Mouse (Mus musculus) ES-E14 (cell line): ENCODE data around the gene Tank.

Source experiments
- CHD2 ChIP-seq: IDR thresholded peaks from 2 replicates; pipeline ENCODE4 v1.6.1; 2014; ENCODE audit warnings: mild to moderate bottlenecking, low read depth, low read length, inconsistent platforms
- HCFC1 ChIP-seq: IDR thresholded peaks from 2 replicates; pipeline ENCODE4 v1.6.1; 2012; ENCODE audit warnings: low read length, inconsistent platforms, borderline replicate concordance; ENCODE audit not compliant: insufficient read depth
- MAFK ChIP-seq: IDR thresholded peaks from 2 replicates; pipeline ENCODE4 v1.6.1; 2014; ENCODE audit warnings: mild to moderate bottlenecking, low read depth, low read length, inconsistent platforms; ENCODE audit not compliant: insufficient read depth
- ZC3H11A ChIP-seq: IDR thresholded peaks from 2 replicates; pipeline ENCODE4 v1.6.1; 2012; ENCODE audit warnings: low read depth, mild to moderate bottlenecking, inconsistent platforms, low read length, borderline replicate concordance
- ZNF384 ChIP-seq: IDR thresholded peaks from 2 replicates; pipeline ENCODE4 v1.6.1; 2012; ENCODE audit warnings: low read depth, low read length, inconsistent platforms

DNA sequence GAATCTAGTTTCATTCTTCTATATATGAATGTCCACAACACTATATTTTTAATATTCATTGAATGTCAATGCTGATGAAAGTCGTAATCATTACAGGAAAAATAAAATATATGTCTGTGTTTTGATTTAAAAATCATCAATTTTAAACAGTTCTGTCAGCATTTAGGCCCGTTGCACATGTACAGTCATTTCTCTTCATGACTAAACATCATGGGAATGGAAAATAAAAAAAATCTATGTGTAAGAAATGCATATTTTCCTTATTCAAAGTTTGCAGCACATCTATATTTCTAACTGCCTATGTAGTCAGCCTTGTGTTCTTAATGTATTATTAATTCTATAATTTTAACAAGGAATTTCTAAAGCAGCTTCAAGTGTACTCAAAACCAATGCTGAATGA, 12.4 kb downstream of the Tank start:
- no peak for TF ChIP-seq ZC3H11A
- no peak for TF ChIP-seq MAFK
- TF ChIP-seq ZNF384: no peak
- no peak for TF ChIP-seq CHD2
- TF ChIP-seq HCFC1: no peak
